Mouse (Mus musculus) retina, adult 2 months (tissue): ENCODE measurements around the gene Olfr1281.
"Not testable (repeated sequence)": the region's sequence is repeated elsewhere in the genome, so short reads cannot be mapped to it uniquely, and the experiment has no call there.

Experiments
- DNase-seq: peaks from one replicate; pipeline ENCODE4 v3.0.0-alpha.2; 2012; ENCODE audit warnings: low read depth, low spot score

The Olfr1281 gene

GRCm38 (mm10) chr2:111326220-111326619 is at the start of gene Olfr1281:
TSS of gene Olfr1281 (plus strand) at chr2:111326520.
- no peak for DNase-seq

- no peak for DNase-seq
These were observed 36.5 kb upstream of the Olfr1281 start, which contains the start of gene Olfr1278 for GRCm38 (mm10) chr2:111289836-111290235. TSS of gene Olfr1278 (plus strand) at chr2:111290136.

GRCm38 (mm10) chr2:111298541-111298940 is 27.8 kb upstream of the Olfr1281 start:
- no peak for DNase-seq

- no peak for DNase-seq
These were observed 25.9 kb upstream of the Olfr1281 start, which contains the start of gene Olfr1279 for GRCm38 (mm10) chr2:111300374-111300773. TSS of gene Olfr1279 (plus strand) at chr2:111300635.

GRCm38 (mm10) chr2:111313717-111314116 is 12.6 kb upstream of the Olfr1281 start, which contains the start of gene Olfr1280:
TSS of gene Olfr1280 (plus strand) at chr2:111314017.
- no peak for DNase-seq

GRCm38 (mm10) chr2:111333721-111334120 is 7.4 kb downstream of the Olfr1281 start:
- not testable (repeated sequence) for DNase-seq

- DNase-seq: no peak
These were observed 9.7 kb downstream of the Olfr1281 start, which contains the start of gene Olfr1282 for GRCm38 (mm10) chr2:111335976-111336375. TSS of gene Olfr1282 (minus strand) at chr2:111336076.

- no peak for DNase-seq
These were observed 40.2 kb downstream of the Olfr1281 start, which contains the start of gene Olfr1283 for GRCm38 (mm10) chr2:111366490-111366889. TSS of gene Olfr1283 (plus strand) at chr2:111366790.

- no peak for DNase-seq
These were observed 48.9 kb downstream of the Olfr1281 start, which contains the start of gene Olfr1284 for GRCm38 (mm10) chr2:111375222-111375621. TSS of gene Olfr1284 (plus strand) at chr2:111375522.
